Mouse (Mus musculus) kidney, embryonic 15.5 days (tissue): ENCODE results near the gene Nav3. TPM values are rescaled to one million over a fixed set of nuclear protein-coding genes. Genes with fewer than 3 reads are reported as not detected.

Source experiments
- ATAC-seq: fragments of 200-750 bp; cut with Nextera tagmentation; replicated peaks from 2 replicates; pipeline ENCODE4 v1.8.0; 2017; ENCODE audit warnings: moderate TSS enrichment; ENCODE audit not compliant: low FRiP score
- H3K27ac ChIP-seq: fragments of 300-500 bp; sonication (generic); 2 replicates; pipeline ENCODE4 v1.5.1; 2015; ENCODE audit warnings: mild to moderate bottlenecking, inconsistent platforms
- H3K27me3 ChIP-seq: fragments of 300-500 bp; sonication (generic); 2 replicates; pipeline ENCODE4 v1.6.1; 2015; ENCODE audit warnings: inconsistent platforms
- H3K36me3 ChIP-seq: fragments of 300-500 bp; sonication (generic); 2 replicates; pipeline ENCODE4 v1.6.1; 2015; ENCODE audit warnings: inconsistent platforms
- H3K4me1 ChIP-seq: fragments of 300-500 bp; sonication (generic); 2 replicates; pipeline ENCODE4 v1.6.1; 2015; ENCODE audit warnings: inconsistent platforms
- H3K4me2 ChIP-seq: fragments of 300-500 bp; sonication (generic); 2 replicates; pipeline ENCODE4 v1.6.1; 2015; ENCODE audit warnings: moderate library complexity, mild to moderate bottlenecking, inconsistent platforms
- H3K4me3 ChIP-seq: fragments of 300-500 bp; sonication (generic); replicated peaks from 2 replicates; pipeline ENCODE4 v1.5.1; 2015; ENCODE audit warnings: mild to moderate bottlenecking, inconsistent platforms
- H3K9ac ChIP-seq: fragments of 300-500 bp; sonication (generic); 2 replicates; pipeline ENCODE4 v1.6.1; 2015; ENCODE audit warnings: mild to moderate bottlenecking, inconsistent platforms
- H3K9me3 ChIP-seq: fragments of 300-500 bp; sonication (generic); replicated peaks from 2 replicates; pipeline ENCODE4 v1.6.1; 2016; ENCODE audit warnings: inconsistent platforms
- WGBS: fragments of 180-500 bp; shearing (Covaris S2); methylation state at CpG from one replicate; pipeline ENCODE4 v1.1.7; 2015; ENCODE audit warnings: mixed read lengths; 5-methylcytosine and 5-hydroxymethylcytosine counted together
- polyA plus RNA-seq: library from polyadenylated mRNA; unstranded; fragments of >200 nt; fragmentation: Nextera tagmentation; extraction: Ambion mirVana; gene quantifications from 2 replicates; pipeline ENCODE4 v1.2.1, GENCODE M21; 2015

Nav3 gene
- polyA plus RNA-seq, 1 experiment from 2014 or later: 4.6 TPM

DNA sequence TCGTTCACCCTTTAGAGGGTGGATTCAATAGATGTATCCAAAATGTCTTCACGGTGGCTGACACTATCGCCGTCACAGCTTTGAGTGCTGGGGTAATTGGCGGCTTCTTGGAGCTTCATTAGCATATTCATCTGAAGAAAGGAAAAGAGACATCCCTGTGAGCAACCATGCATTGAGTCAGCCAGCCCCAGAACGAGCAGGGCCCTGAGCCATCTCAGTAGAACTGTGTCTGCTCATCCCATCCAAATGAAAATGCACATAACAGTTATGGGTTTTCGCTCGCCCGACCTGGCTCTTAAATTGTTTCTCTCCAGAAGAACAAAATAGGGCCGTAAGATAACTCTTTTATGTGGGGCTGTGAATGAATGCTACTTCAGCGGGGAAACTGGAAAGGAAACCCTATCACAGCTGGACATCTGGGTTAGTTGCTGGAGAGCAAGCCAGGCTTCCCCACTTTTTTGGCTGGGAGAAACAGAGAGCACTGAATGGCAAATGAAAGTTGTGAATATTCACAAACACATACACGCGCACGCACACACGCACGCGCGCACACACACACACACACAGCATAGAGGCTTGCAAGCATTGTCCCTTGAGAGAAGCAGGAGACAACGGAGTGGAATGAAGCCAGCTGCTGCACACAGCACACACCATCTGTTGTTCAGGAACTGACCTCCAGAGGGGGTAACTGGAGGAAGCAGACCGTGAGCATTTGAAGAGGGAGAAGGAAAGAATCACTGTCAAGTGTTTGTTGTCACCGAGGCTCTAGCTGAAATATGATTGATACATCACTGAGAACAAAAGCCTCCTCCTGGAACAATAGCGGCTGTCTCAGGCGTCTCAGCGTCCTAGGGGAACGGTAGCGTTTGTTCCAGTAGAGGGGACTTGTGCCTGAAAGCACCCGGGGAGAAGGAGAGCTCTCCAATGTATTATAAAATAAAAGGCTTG lies 771.6 kb downstream of the Nav3 start:
- Histone ChIP-seq H3K27ac (no peak overlapping the region), H3K4me2 (peak overlapping the region; percentile 45), H3K9ac (no peak overlapping the region), H3K36me3 (no peaks in the 10 kb centered on the region), H3K4me3 (peak overlapping the region; percentile 25), H3K27me3 (no peaks in the 10 kb centered on the region), H3K4me1 (0 out of 2 replicates have a peak, but pooled peaks cover 3% of the 10 kb centered on the region), H3K9me3 (no peaks in the 10 kb centered on the region)
- 44% methylated on average over 27 of the region's 27 CpGs for WGBS
- peak; percentile 94 for ATAC-seq

DNA sequence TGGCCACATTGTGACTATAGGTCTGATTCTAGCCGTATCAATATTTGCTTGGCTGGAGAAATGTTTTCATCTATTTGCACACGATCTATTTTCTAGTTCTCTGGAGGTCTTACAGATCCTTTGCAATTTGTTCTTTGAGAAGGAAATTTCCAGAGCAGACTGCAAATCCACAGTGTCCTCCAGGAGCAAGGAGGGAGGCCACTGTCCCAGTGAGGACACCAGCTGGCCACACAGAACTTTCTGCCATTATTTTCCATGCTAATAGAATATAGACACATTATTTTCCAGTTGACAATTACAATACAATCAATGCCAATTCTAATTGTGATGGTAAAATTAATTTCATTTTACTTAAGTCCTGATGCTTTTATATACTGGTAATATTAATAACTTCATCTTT lies 783.1 kb downstream of the Nav3 start:
- WGBS: 72% methylated on average over 2 of the region's 2 CpGs
- H3K9me3 ChIP-seq: no peaks in the 10 kb centered on the region
- no peak overlapping the region for H3K9ac ChIP-seq
- H3K4me3 ChIP-seq: no peak overlapping the region
- H3K27me3 ChIP-seq: no peaks in the 10 kb centered on the region
- no peaks in the 10 kb centered on the region for H3K4me1 ChIP-seq
- no peak overlapping the region for H3K4me2 ChIP-seq
- no peaks in the 10 kb centered on the region for H3K36me3 ChIP-seq
- no peak for ATAC-seq
- H3K27ac ChIP-seq: no peak overlapping the region

DNA sequence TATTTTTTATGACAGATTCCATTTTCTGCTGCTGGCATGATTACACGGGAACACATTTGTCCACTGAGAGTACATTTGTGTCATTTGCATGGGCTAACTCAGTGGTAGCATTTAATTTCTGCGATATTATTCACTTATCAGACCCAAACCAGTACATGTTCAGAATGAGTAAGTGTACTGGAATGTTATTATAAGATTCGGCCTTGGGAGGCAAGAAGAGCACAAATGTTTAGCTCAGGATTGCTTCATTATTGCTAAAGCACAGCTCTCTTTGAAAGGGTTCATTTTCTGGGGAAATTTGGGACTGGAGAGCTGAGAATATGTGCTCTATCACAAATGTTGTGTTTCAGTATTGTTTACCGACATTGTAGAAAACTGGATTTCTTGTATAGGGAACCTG lies 788.6 kb downstream of the Nav3 start:
- no peak for ATAC-seq
- 78% methylated on average over 4 of the region's 4 CpGs for WGBS

DNA sequence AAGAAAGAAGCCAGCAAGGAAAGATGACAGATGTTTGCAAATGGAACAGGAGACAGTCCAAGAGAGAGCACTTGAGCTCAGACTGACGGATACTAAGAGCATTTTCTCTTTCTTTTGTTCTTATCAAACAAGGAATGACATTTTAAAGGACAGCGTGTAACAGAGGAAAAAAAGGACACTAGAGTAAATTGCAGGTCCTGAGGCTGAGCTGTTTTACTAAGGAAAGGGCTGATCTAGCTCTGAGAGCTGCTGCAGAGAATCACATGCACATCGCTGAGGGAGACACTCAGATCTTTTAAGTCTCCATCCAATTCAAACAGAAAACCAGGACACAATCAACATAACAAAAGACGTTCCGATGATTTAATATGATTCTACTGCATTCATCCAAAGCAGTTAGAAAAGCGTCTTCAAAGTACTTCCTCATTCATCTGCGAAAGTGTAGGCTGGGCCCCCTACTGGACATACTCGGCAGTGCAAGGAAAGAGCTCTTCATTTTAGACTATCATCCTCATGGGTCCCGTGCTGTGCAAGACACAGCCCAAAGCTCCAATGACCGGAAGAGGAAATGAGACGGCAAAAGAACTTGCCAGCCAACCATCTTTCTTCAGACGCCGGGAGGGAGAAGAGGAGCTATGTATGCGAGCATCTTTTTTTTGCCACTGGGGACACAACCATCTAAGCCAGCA lies 791.2 kb downstream of the Nav3 start:
- H3K4me2 ChIP-seq: peak overlapping the region; percentile 41
- no peak overlapping the region for H3K9ac ChIP-seq
- no peak overlapping the region for H3K27ac ChIP-seq
- no peaks in the 10 kb centered on the region for H3K9me3 ChIP-seq
- no peaks in the 10 kb centered on the region for H3K27me3 ChIP-seq
- ATAC-seq: peak; percentile 43
- H3K4me3 ChIP-seq: peak overlapping the region; percentile 15; the same call in 1 of the 2 replicates
- 0 out of 2 replicates have a peak, but pooled peaks cover 3% of the 10 kb centered on the region for H3K4me1 ChIP-seq
- 34% methylated on average over 14 of the region's 14 CpGs for WGBS
- no peaks in the 10 kb centered on the region for H3K36me3 ChIP-seq

More for the DNA sequence above, 788.6 kb downstream of the Nav3 start:
- Histone ChIP-seq H3K4me2 (no peak overlapping the region), H3K4me1 (0 out of 2 replicates have a peak, but pooled peaks cover 3% of the 10 kb centered on the region), H3K9ac (no peak overlapping the region), H3K27ac (no peak overlapping the region), H3K27me3 (no peaks in the 10 kb centered on the region), H3K36me3 (no peaks in the 10 kb centered on the region), H3K4me3 (no peak overlapping the region), H3K9me3 (no peaks in the 10 kb centered on the region)

DNA sequence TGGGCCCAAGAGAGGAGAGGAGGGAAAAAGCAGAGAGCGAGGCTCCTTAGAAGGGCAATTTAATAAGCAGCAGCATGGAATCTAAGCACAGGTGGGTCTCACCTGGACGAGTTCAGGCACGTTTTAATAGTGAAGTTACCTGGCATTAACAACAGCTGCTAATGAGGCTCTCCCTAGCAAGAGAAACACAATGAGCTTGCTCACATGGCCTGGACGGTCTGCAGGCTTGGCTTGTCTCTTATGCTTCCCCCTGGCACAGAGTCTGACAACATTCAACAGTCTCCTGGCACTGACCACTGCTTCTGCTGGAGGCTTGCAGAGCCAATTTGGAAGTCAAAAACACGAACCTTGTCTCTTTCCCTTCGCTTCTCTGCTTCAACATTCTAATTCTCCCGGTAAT lies 804.5 kb downstream of the Nav3 start:
- H3K4me3 ChIP-seq: no peak overlapping the region
- no peaks in the 10 kb centered on the region for H3K27me3 ChIP-seq
- ATAC-seq: no peak
- no peaks in the 10 kb centered on the region for H3K9me3 ChIP-seq
- H3K36me3 ChIP-seq: no peaks in the 10 kb centered on the region
- WGBS: 73% methylated on average over 7 of the region's 7 CpGs
- H3K4me2 ChIP-seq: no peak overlapping the region
- H3K4me1 ChIP-seq: no peaks in the 10 kb centered on the region
- H3K27ac ChIP-seq: no peak overlapping the region
- H3K9ac ChIP-seq: no peak overlapping the region

DNA sequence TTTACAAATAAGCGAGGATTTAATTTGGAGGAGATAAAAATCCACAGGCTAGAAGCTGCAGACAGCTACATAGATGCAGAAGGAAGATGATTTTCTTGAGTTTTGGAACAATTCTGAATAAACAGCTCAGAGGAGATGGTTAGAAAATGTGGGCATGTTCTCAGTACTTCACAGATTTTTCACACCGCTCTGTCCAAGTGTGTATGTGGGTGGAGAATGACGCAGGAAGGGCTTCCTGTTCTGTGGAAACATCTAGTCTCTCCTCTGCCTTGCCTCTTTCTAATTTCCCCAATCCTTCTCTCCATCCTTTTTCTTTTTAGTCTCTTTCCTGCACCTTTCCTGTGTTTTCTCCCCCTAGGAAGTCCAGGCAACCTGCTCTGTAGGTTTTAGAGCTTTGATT lies 812.4 kb downstream of the Nav3 start:
- Histone ChIP-seq H3K9me3 (no peaks in the 10 kb centered on the region), H3K4me1 (no peaks in the 10 kb centered on the region), H3K36me3 (no peaks in the 10 kb centered on the region), H3K27me3 (no peaks in the 10 kb centered on the region), H3K9ac (no peak overlapping the region), H3K4me2 (no peak overlapping the region), H3K27ac (no peak overlapping the region), H3K4me3 (no peak overlapping the region)
- WGBS: 88% methylated on average over 3 of the region's 3 CpGs
- ATAC-seq: no peak

DNA sequence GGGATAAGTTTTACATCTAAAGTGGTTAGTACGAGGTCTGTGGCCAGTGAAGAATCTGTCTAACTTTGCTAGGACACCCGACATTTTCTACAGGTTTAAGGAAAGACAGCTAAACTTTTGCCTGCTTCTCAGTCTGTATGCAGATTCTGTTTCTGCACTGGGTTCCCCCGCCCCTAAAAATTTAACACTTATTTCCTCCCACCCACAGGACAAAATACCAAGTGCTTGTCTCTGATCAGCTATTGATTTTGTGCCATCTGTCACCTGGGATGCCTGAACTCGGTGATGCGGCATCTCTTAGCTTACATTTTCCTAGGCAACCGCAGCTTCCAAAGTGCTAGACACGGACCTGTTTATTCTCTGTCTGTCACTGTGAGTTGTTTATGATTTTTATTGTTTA lies 814.2 kb downstream of the Nav3 start:
- no peaks in the 10 kb centered on the region for H3K4me1 ChIP-seq
- no peaks in the 10 kb centered on the region for H3K27me3 ChIP-seq
- H3K36me3 ChIP-seq: no peaks in the 10 kb centered on the region
- no peak overlapping the region for H3K4me3 ChIP-seq
- 83% methylated on average over 7 of the region's 7 CpGs for WGBS
- no peaks in the 10 kb centered on the region for H3K9me3 ChIP-seq
- ATAC-seq: no peak
- no peak overlapping the region for H3K9ac ChIP-seq
- H3K27ac ChIP-seq: no peak overlapping the region
- no peak overlapping the region for H3K4me2 ChIP-seq

DNA sequence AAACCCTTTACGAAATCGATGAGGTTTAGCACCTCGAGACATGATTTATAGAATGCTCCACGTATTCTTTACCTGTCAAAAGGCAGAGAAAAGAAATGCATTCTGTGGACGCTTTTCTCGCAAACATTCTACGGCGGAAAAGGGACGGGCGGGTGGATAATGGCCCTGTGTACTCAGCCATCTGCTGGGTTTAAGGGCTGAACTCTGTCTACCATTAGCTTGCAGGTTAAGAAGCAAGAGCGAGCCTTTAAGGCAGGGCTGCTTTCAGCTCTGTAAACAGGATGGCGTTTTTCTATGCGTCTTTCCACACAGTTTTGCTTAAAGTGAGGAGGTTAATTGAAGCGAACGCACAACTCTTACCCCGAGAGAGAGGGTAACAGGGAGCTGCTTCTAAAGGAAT lies 818.3 kb downstream of the Nav3 start:
- H3K27me3 ChIP-seq: no peaks in the 10 kb centered on the region
- no peak overlapping the region for H3K4me3 ChIP-seq
- ATAC-seq: no peak
- H3K4me1 ChIP-seq: no peaks in the 10 kb centered on the region
- no peak overlapping the region for H3K27ac ChIP-seq
- 82% methylated on average over 16 of the region's 16 CpGs for WGBS
- no peaks in the 10 kb centered on the region for H3K36me3 ChIP-seq
- no peaks in the 10 kb centered on the region for H3K9me3 ChIP-seq
- no peak overlapping the region for H3K9ac ChIP-seq
- no peak overlapping the region for H3K4me2 ChIP-seq
